Mouse (Mus musculus): ENCODE measurements around the gene Mier3.

Mier3 gene

DNA sequence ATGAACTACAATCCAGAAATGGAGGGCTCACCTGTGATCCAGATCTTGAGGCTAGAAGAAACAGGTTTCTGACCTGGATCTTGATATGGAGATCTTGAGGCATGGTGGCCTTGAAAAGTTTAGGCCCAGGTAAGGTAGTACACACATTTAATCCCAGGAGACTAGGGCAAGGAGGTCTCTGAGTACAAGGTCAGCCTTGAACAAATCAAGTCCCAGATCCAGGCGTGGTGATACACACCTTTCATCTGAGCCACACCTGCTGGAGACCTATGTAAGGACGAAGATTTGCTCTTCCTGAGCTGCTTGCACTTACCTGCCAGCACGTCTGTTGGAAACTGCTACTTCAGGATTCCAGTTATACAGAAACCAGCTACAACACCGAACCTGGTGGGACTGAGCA is at the start of gene Mier3:
TSS of gene Mier3 (plus strand) at position 301 of the 400 bp plus-strand sequence.
- DNase-seq, result no peak

DNA sequence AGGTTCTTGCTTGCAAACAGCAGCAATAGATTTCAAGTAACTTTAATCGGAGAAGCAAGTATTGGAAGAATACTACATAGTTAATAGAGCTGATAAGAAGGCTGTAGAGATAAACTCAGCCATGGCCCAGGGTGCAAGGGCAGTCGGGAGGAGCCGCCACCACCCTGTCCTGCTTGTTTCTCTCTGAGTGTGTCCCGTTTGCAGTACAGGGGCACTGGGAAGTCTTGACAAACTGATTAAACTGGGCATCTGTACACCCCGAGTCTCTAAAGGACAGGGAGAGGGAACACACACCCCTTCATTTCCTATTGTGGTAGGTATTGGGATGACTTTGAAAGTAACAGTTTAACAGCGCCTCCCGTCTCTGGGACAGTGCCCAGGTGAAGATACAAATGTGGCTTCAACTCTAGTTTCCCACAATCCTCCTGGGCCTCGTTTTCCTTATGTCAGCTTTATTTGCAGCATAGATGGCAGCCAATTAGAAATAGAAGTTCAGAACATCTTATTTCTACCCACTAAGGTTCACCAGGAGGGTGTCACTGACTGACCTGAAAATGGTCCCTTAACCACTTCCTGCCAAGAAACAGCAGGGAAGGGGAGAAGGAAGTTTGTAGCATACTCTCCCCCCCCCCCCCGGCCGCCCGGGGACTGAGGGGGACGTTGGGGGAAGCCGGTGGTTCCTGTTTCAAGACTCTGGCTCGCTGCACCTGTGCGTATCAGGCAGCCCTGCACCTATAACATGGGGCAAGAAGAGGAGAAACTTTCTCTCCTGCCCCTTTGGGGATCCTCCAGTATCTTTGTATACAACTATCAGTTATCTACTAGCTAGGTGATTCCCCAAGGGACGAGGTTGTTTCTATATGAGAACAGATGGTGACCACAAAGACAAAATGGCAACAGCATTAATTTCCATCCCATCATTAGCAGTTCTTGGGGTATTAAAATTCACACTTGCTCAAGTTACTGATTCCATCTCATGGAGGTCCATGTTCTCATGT is 46.3 kb upstream of the Mier3 start:
- DNase-seq, result peak; percentile 46

DNA sequence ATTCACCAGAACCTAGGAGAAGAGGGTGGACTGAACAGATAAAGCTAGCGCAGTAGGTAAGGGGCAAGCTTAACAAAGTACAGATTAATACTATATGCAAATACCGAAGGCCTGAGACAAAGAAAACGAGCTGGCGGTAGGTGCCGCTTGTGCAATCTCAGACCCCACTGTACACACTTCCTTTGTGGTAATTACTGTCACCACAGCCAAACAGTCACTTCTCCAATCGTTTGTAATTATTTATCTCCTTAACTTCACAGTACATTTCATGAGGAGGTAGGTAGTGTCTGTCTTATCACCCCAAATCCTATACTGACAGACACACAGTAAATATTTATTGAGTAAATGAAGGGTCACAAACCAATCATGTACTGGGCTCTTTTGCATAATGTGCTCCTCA is 40.5 kb upstream of the Mier3 start:
- DNase-seq, result no peak

DNA sequence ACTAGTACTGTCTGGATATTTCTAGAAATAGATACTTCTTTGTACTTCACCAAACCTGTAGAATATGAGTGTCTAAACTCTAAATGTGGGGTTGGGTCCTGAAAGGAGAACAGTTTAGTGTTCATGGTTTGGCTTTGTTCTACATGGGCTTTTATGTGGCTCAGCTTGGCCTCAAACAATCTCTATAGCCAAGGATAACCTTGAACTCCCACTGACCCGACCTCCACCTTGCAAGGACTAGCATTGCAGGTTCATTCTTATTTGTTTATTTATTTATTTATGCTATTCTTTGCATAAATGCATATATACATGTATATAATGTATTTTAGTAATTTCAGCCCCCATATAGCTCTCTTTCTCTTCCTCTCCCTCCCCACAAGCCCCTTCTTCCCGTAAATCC is 37.1 kb upstream of the Mier3 start:
- no peak for DNase-seq

DNA sequence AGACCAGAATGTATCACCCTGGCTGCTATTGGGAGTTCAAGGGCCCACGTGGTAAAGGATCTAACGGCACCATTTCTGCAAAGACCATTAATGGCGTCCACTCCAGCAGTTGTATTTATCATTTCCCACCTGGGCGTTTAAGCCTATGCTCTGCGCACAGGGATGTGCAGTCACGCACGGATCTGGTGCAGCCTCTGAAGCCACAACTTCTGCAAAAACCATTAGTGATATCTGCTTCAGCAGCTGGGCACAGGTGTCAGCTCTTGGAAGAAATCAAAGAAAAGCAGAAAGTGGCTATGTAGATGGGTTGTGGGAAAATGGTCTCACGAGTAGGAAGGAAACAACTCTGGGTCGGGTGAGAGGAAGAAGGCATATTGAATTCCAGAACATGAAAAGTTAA is 34.6 kb upstream of the Mier3 start:
- no peak for DNase-seq

DNA sequence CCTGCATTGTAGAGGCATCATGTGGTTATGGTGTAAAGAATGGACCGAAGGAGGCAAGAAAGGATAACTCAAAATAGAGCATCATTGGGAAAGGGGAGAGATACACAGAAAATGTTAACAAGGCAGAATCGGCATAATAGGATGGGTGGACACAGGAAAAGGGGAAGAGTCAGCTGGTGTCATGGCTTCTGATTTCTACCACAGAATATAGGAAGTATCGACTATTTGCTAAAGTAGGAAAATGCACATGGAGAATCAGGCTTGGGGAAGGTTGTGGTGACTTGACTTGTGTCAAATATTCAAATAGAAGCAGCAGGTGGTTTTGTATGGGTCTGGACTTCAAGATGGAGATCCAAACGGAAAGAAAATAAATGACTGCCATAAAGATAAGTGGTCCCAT is 33.5 kb upstream of the Mier3 start:
- no peak for DNase-seq

DNA sequence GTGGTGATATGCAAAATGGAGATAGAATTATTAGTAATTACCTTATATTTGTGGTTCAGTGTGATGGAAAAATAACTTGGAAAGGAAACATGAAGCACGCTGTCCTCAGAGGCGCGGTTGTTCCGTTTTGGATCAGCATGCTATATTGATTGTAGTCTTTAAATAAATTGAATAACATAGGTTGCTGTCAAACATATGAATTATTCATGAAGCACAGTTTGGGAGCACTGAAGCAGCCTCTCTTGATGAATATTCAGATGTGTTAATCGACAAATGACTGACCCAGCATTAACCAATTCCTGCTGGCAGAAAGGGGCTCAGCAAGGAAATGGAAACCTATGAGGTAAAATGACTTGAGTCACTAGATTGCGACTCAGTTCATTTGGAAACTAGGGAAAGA is 29.8 kb upstream of the Mier3 start:
- DNase-seq, result no peak

DNA sequence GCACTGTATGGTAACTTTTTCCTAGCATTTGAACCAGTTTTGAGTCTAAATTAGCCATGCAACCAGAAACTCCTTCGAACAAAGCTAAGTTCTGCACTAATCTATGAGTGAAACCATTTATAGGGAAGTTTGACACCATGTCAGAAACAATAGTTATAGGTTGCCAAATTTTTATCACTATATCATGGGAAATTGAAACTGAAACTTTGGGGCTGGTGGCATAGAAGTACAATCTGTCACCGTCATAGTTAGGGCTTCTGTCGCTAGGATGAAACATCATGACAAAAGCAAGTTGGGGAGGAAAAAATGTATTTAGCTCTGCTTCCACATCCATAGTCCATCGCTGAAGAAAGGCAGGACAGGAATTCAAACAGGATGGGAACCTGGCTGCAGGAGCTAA is 25.5 kb upstream of the Mier3 start:
- DNase-seq, result no peak

DNA sequence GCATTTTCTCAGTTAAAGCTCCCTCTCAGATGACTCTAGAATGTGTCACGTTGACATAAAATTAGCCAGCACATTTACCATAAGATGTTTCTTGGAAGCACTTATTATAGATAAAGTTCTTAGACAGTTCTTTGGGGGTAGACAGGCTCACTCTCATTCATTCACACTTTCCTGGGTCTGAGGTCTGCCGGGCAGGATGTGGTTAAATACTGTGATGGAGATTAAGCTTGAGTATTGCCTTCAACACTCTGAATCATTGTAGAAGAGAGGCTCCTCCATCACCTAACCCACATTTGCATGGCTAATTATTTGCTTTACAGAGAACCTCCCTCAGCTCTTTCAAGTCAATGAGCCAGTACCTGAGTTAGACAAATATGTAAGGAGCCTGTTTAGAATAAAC is 24.9 kb upstream of the Mier3 start:
- DNase-seq, result no peak

DNA sequence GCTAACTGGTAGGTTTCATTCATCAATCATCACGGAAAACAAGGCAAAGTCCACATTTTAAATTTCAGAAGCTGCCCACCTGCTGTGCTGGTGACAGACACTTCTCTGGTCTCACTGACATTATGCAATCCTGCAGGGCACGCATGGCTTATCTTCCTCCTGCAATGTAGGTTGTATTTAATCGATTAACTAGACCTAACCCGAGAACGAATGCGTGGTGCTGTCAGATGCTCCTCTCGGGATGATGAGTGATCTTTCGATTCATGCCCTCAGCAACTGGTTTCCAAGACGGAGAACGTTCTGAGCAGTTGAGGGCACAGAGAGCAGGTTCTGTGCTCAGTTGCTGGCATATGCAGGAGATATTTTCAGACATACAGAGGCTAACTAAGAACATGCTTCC is 24.5 kb upstream of the Mier3 start:
- DNase-seq, result peak; percentile 77

DNA sequence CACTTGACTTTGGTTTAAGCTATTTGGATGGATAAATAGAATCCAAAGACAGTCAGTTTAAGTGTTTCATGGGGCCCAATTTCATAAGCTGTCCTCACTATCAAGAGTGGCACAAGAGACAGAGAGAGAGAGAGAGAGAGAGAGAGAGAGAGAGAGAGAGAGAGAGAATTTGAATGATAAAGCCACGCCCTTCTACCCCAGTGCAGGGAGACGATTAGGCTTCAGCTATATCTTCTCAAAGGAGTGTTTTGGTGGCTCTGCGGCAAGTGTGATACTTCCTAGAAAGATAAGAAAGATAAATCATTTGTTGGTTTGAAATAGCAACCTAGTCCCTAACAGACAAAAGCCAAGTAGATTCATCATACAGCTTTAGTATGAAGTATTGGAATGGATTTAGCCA is 24.0 kb upstream of the Mier3 start:
- peak; percentile 80 for DNase-seq

DNA sequence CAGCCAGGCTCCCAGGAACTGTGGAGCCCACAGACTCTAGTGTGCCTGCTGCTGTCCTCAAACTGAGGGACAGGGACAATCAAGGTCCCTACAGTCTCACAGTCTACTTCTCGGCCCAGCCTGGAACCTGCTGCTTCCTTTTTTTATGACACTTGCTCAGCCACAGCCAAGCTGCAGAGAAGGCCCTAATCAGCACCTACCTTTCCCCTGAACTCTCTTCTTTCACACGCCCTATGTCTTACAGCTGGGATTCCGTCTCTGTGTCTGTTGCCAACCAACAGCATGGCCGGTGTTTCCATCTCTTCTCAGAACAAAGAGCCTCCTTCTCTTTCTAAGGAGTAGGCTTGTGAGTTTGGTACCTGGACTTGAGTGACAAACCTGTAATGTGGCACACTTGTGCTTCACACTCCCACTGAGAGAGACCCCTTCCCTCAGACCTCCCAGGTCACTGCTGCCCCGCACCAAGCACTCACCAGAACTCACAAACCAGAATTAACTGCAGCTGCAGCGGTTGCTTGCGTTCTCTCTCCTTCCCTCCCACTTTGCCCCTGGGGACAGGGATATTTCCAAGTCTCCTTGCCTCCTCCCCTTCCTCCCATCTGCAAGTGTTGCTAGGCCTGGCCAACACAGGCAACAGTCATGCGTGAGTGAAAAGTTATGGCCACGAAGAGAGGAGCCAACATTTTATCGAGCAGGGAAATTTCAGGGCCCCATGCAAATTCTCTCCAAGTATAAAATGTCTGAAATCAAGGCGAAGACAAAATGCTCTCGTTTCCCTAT is 22.1 kb upstream of the Mier3 start:
- DNase-seq, result peak; percentile 17

DNA sequence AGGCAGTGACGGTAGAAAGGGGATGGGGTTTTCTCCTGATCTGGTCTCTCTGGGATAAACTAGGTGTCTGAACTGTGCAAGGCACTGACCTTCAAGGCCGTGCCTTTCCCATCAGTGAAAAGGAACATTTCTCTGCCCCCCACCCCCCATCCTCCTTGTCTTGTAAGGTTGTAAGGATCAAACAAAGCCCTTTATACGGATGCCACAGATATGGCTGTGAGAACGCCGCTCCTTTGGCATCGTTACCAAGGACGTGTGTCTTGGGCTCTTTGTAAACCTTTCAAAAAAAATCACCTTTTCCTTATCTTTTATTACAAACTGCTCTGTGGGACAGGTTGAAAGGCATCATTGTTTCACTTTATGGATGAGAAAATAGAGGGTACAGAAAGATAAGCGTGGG is 21.3 kb upstream of the Mier3 start:
- no peak for DNase-seq

DNA sequence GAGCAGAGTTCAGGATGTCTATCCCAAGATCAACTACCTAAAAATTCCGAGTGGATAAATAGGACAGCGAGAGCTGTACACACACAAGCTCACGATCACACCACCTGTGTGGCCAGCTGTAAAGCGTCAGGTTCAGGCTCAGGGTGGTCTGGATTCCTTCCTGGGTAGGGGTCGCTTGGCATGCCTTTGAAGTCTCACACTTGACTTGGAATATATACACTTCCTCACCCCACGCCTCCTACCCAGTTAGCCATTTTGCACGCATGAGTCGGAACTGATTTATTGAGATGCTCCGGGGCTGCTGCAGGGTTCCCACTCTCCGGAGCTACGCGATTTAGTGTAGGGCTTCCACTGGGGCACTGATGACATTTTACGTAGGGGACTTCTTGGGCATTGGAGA is 20.7 kb upstream of the Mier3 start:
- no peak for DNase-seq

DNA sequence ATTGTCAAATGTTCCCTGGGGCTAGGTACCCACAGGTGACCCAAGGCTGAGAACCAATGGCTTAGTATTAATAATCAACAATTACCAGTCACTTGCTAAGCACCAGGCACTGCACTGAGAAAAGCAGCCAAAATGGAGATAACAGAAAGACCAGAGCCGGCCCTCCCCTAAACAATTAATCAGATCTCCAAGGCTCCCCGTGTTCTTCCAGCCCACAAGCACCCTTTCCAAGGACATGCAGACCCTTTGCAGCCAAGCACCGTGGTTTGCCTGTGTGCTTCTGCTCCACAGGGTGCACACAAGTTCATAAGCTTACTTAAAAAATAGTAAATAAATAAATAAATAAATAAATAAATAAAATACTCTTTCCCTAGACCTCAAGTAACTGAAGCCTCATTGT is 20.2 kb upstream of the Mier3 start:
- peak; percentile 12 for DNase-seq

DNA sequence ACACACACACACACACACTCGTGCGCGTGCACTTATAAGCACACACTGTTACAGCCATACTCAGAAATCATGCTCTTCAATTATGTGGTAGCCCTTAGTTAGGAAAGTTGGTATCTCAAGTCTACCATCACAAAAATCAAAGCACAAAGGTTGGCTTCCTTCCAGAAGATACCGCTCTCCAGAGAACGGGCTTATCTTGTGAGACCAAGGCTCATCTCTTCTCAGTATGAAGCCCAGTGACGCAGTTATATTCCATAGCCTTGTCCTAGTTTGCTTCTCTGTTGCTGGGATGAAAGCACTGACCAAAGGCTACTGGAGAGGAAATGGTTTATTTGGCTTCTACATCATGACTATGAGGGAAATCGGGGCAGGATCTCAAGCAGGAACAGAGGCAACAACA is 12.8 kb upstream of the Mier3 start:
- no peak for DNase-seq

DNA sequence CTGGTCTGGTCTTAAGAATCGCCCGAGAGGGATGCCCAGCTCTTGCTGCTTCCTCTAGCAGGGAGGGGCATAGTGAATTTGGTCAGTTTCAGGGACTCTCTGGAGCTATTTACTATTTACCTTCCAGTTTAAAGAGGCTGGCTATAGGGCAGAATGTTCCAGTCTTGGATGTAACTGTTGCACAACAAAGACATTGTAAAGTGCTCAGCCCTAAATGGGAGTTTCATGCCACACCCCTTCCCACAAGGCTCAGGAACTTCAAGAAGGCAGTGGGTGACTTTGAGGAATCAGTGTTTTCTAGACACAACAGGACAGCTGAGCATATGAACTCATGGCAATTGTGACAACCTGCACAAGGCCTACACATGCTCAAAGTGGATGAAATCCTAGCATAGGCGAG is 3.9 kb upstream of the Mier3 start:
- no peak for DNase-seq

DNA sequence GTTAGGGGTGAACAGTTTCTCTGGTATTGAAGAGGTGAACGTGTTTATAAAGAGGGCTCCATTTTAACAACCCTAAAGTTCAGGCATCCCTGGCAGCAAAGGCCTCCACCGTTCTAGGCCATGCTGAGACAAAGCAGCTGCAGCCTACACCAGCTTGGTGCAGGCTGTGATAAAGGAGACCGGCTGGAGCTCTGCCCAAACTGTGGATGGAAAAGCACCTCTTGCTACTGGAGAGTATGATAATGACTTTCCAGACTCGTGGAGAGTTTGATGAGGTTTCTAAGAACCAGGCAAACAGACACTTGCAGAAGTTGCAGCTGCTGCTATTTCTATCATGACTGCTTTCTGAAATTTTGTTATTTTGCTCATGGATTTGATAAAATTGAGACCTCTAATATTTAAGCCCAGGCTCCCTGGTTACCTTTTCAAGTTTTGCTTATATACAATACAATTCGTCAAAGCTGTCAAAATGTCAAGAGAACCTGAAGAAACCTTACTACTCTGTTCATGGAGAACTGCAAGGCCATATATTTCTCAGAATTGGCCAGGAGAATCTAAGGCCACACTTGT is 3.4 kb downstream of the Mier3 start:
- peak; percentile 72 for DNase-seq

DNA sequence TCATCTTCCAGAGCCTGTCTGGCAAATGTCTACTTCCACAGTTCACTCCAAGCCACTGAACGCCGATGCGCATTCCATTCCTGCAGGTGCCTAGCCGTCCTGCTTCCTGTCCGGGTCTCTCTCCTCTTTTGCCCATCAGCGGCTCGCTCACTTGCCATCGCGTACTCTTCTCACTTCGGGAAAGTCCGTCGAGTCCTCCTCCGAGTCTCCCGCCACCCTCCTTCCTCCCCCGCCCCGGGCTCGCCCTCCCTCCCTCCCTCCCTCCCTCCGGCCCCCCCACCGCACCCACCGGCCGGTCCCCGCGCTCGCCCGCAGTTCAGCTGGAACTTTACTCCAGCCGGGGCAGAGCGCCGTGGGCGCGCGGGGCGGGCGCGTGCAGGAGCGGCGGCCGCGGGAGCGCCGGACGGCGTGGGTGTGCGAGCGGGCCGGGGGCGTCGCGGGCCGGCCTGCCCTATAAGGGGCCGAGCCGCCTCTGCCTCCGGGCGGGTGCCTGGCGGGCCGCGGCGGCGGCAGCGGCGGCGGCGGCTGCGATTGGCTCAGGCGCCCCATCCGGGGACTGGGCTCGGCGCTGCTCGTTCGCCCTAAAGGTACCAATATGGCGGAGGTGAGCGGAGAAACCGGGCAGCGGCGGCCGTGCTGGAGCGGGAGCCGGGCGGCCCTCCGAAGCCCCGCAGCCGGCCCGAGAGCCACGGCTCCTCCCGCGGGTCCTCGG is 5.1 kb downstream of the Mier3 start:
- peak; percentile 89 for DNase-seq

DNA sequence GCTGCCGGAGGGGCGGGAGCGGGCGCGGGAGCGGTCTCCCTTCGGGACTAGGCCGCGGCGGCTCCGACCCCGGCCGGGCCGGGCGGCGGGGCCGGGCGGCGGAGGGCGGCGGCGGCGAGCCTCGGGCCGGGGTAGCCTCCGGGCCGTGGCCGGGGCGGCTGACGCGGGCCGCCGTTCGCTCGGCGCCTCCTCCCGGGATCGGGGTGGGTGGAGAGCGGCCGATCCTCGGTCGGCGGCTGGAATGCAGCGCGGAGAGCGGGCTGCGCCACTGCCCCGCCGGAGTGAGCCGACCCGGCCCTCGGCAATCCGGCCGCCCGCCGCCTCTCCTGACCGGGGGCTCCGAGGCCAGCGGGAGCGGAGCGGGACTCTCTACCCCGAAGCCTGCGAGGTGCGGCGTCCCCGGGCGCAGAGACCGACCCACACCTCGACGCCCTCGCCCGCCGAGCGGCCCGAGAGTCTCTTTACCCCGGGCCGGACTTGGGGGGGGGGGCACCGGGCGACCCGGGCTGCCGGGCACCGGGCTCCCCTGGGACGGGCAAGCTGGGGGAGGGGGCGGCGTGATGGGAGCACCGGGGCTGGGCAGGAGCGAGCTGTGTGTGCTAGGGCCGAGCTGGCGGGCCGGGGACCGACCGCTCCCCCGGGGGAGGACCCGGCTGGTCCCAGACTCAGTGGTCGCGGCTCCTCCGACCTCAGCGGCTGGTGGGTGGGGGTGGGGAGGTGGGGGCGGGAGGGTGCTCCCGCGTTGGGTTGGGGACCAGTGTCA is 5.9 kb downstream of the Mier3 start:
- DNase-seq, result peak; percentile 61

DNA sequence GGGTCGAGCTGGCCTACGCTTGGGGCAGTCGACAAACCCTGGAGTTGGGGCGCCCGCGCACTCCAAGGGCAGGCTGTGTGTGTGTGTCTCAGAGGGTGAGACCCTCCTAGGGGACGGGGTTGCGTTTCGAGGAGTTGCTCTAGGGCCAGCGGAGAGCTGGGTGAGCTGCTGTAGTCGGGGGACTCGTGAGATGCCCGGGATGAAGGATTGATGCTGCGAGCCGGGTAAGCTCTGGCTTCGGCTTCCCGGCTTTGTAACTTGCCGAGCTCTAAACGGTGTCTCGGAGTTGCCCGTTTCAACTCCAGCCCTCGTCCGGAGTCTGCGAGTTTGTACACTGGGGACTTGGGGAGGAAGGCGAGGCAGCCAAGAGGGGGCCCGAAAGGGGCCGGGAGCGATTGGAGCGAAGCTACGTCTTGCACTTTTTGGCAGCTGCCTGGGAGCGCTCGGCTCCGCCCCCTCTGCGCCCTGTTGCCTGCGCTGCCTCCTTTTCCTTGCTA is 6.6 kb downstream of the Mier3 start:
- peak; percentile 91 for DNase-seq

DNA sequence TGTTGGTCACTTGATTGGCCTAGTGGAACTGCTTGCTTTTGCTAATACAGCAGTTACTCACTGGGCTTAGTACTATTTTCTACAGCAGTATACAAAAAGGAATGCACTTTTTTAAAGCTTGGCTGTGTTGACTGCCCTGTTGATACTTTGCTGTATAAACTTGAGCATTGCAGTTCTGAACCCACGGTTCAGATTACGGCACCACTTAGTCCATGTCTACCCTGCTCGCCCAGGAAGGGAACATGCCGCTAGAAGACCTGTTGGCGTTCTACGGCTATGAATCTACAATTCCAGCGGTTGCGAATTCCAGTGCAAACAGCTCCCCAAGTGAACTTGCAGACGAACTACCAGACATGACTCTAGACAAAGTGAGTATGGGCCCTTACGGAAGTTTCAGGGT is 22.6 kb downstream of the Mier3 start:
- no peak for DNase-seq

All from liver (tissue).